Mouse (Mus musculus): ENCODE data around the gene Zdhhc14. TPM values are rescaled to one million over a fixed set of nuclear protein-coding genes. Genes with fewer than 3 reads are reported as not detected.

Gene Zdhhc14
- polyA plus RNA-seq, 1 experiment, result 0.01 TPM

GRCm38 (mm10) chr17:5793593-5793992 lies 301.2 kb downstream of the Zdhhc14 start:
- Histone ChIP-seq H3K79me2 (ENCODE audit: control insufficient read depth, insufficient read depth) (no peaks in the 10 kb centered on the region), H3K79me3 (ENCODE audit: low read depth) (no peaks in the 10 kb centered on the region), H3K4me3 (ENCODE audit: insufficient read depth, poor library complexity, severe bottlenecking) (no peak overlapping the region), H3K27me3 (ENCODE audit: control insufficient read depth, insufficient read depth, insufficient read length) (no peaks in the 10 kb centered on the region), H3ac (ENCODE audit: control insufficient read depth, insufficient read length, low read depth) (no peak overlapping the region), H3K36me3 (ENCODE audit: control insufficient read depth, insufficient read depth) (no peaks in the 10 kb centered on the region)
- no peak for TF ChIP-seq CEBPB (IDR thresholded peaks at IDR 0.05; ENCODE audit: low read depth)
- TF ChIP-seq MAX (IDR thresholded peaks at IDR 0.05), result no peak
- TF ChIP-seq CTCF (IDR thresholded peaks at IDR 0.05; ENCODE audit: control insufficient read depth, insufficient read depth, insufficient read length), result no peak
- TF ChIP-seq MYOD1 (IDR thresholded peaks at IDR 0.05; ENCODE audit: control insufficient read depth, insufficient read length, low read depth), result no peak
- no peak for TF ChIP-seq MYOG (IDR thresholded peaks at IDR 0.05; ENCODE audit: control insufficient read depth, extremely low read depth, insufficient read length)
- no peak for TF ChIP-seq FOSL1 (IDR thresholded peaks at IDR 0.05; ENCODE audit: insufficient read depth, low read length, poor library complexity, severe bottlenecking)
- no peak for TF ChIP-seq USF1 (IDR thresholded peaks at IDR 0.05; ENCODE audit: low read depth)

- Histone ChIP-seq H3ac (ENCODE audit: control insufficient read depth, insufficient read length, low read depth) (no peak overlapping the region), H3K79me3 (ENCODE audit: low read depth) (no peaks in the 10 kb centered on the region), H3K36me3 (ENCODE audit: control insufficient read depth, insufficient read depth) (no peaks in the 10 kb centered on the region), H3K4me3 (ENCODE audit: insufficient read depth, poor library complexity, severe bottlenecking) (no peak overlapping the region), H3K27me3 (ENCODE audit: control insufficient read depth, insufficient read depth, insufficient read length) (no peaks in the 10 kb centered on the region), H3K79me2 (ENCODE audit: control insufficient read depth, insufficient read depth) (no peaks in the 10 kb centered on the region)
- TF ChIP-seq CEBPB (IDR thresholded peaks at IDR 0.05; ENCODE audit: low read depth) (no peak), MAX (IDR thresholded peaks at IDR 0.05) (no peak), MYOD1 (IDR thresholded peaks at IDR 0.05; ENCODE audit: control insufficient read depth, insufficient read length, low read depth) (no peak), FOSL1 (IDR thresholded peaks at IDR 0.05; ENCODE audit: insufficient read depth, low read length, poor library complexity, severe bottlenecking) (no peak), CTCF (IDR thresholded peaks at IDR 0.05; ENCODE audit: control insufficient read depth, insufficient read depth, insufficient read length) (no peak), USF1 (IDR thresholded peaks at IDR 0.05; ENCODE audit: low read depth) (no peak), MYOG (IDR thresholded peaks at IDR 0.05; ENCODE audit: control insufficient read depth, extremely low read depth, insufficient read length) (no peak)
These were observed 301.9 kb downstream of the Zdhhc14 start for GRCm38 (mm10) chr17:5794276-5794675.

GRCm38 (mm10) chr17:5795369-5795768 lies 303.0 kb downstream of the Zdhhc14 start:
- Histone ChIP-seq H3K27me3 (ENCODE audit: control insufficient read depth, insufficient read depth, insufficient read length) (no peaks in the 10 kb centered on the region), H3K79me2 (ENCODE audit: control insufficient read depth, insufficient read depth) (peaks cover 7% of the 10 kb centered on the region), H3K36me3 (ENCODE audit: control insufficient read depth, insufficient read depth) (no peaks in the 10 kb centered on the region), H3K79me3 (ENCODE audit: low read depth) (no peaks in the 10 kb centered on the region), H3ac (ENCODE audit: control insufficient read depth, insufficient read length, low read depth) (no peak overlapping the region), H3K4me3 (ENCODE audit: insufficient read depth, poor library complexity, severe bottlenecking) (no peak overlapping the region)
- TF ChIP-seq CTCF (IDR thresholded peaks at IDR 0.05; ENCODE audit: control insufficient read depth, insufficient read depth, insufficient read length), result no peak
- TF ChIP-seq MYOG (IDR thresholded peaks at IDR 0.05; ENCODE audit: control insufficient read depth, extremely low read depth, insufficient read length), result no peak
- no peak for TF ChIP-seq CEBPB (IDR thresholded peaks at IDR 0.05; ENCODE audit: low read depth)
- no peak for TF ChIP-seq FOSL1 (IDR thresholded peaks at IDR 0.05; ENCODE audit: insufficient read depth, low read length, poor library complexity, severe bottlenecking)
- no peak for TF ChIP-seq MYOD1 (IDR thresholded peaks at IDR 0.05; ENCODE audit: control insufficient read depth, insufficient read length, low read depth)
- no peak for TF ChIP-seq USF1 (IDR thresholded peaks at IDR 0.05; ENCODE audit: low read depth)
- TF ChIP-seq MAX (IDR thresholded peaks at IDR 0.05), result no peak

GRCm38 (mm10) chr17:5795878-5796277 lies 303.5 kb downstream of the Zdhhc14 start:
- H3K79me3 ChIP-seq (ENCODE audit: low read depth), result no peaks in the 10 kb centered on the region
- no peaks in the 10 kb centered on the region for H3K27me3 ChIP-seq (ENCODE audit: control insufficient read depth, insufficient read depth, insufficient read length)
- H3K4me3 ChIP-seq (ENCODE audit: insufficient read depth, poor library complexity, severe bottlenecking), result no peak overlapping the region
- no peak for TF ChIP-seq CEBPB (IDR thresholded peaks at IDR 0.05; ENCODE audit: low read depth)
- peak; percentile 91 for TF ChIP-seq CTCF (IDR thresholded peaks at IDR 0.05; ENCODE audit: control insufficient read depth, insufficient read depth, insufficient read length)
- no peak overlapping the region for H3ac ChIP-seq (ENCODE audit: control insufficient read depth, insufficient read length, low read depth)
- no peaks in the 10 kb centered on the region for H3K36me3 ChIP-seq (ENCODE audit: control insufficient read depth, insufficient read depth)
- peaks cover 12% of the 10 kb centered on the region for H3K79me2 ChIP-seq (ENCODE audit: control insufficient read depth, insufficient read depth)

- peaks cover 26% of the 10 kb centered on the region for H3K79me2 ChIP-seq (ENCODE audit: control insufficient read depth, insufficient read depth)
- no peak for TF ChIP-seq CEBPB (IDR thresholded peaks at IDR 0.05; ENCODE audit: low read depth)
- TF ChIP-seq MYOG (IDR thresholded peaks at IDR 0.05; ENCODE audit: control insufficient read depth, extremely low read depth, insufficient read length), result no peak
- TF ChIP-seq USF1 (IDR thresholded peaks at IDR 0.05; ENCODE audit: low read depth), result no peak
- no peak for TF ChIP-seq MYOD1 (IDR thresholded peaks at IDR 0.05; ENCODE audit: control insufficient read depth, insufficient read length, low read depth)
- TF ChIP-seq CTCF (IDR thresholded peaks at IDR 0.05; ENCODE audit: control insufficient read depth, insufficient read depth, insufficient read length), result no peak
- TF ChIP-seq FOSL1 (IDR thresholded peaks at IDR 0.05; ENCODE audit: insufficient read depth, low read length, poor library complexity, severe bottlenecking), result no peak
- TF ChIP-seq MAX (IDR thresholded peaks at IDR 0.05), result no peak
- no peak overlapping the region for H3ac ChIP-seq (ENCODE audit: control insufficient read depth, insufficient read length, low read depth)
- H3K27me3 ChIP-seq (ENCODE audit: control insufficient read depth, insufficient read depth, insufficient read length), result no peaks in the 10 kb centered on the region
- H3K36me3 ChIP-seq (ENCODE audit: control insufficient read depth, insufficient read depth), result peaks cover 11% of the 10 kb centered on the region
- no peak overlapping the region for H3K4me3 ChIP-seq (ENCODE audit: insufficient read depth, poor library complexity, severe bottlenecking)
- H3K79me3 ChIP-seq (ENCODE audit: low read depth), result peaks cover 12% of the 10 kb centered on the region
These were observed 304.9 kb downstream of the Zdhhc14 start for GRCm38 (mm10) chr17:5797124-5797760.

All from C2C12 (cell line).